Mouse (Mus musculus) midbrain, embryonic 11.5 days (tissue): ENCODE measurements around the gene Cdc14a. TPM values are rescaled to one million over a fixed set of nuclear protein-coding genes. Genes with fewer than 3 reads are reported as not detected.

Source experiments
- polyA plus RNA-seq: library from polyadenylated mRNA; unstranded; fragments of >200 nt; fragmentation: Nextera tagmentation; extraction: Ambion mirVana; gene quantifications from 2 replicates; pipeline ENCODE4 v1.2.1, GENCODE M21; 2014

The Cdc14a gene
- polyA plus RNA-seq, 1 experiment from 2014 or later = 18.2 TPM

Other genes starting within 250 kb of the Cdc14a start
- 0.05 TPM in 1 of 2 replicates, not detected in the other for gene Gpr88, start 170.5 kb downstream of the Cdc14a start, polyA plus RNA-seq
- 119 and 129 TPM in 2 replicates for gene Rtca, start 84.2 kb upstream of the Cdc14a start, polyA plus RNA-seq
- gene Dbt, start 89.0 kb upstream of the Cdc14a start, polyA plus RNA-seq = 10.5 and 14.5 TPM in 2 replicates
- gene Lrrc39, start 138.9 kb upstream of the Cdc14a start, polyA plus RNA-seq = 0.88 and 0.97 TPM in 2 replicates
- 36.0 and 37.5 TPM in 2 replicates for gene Sass6, start 170.9 kb upstream of the Cdc14a start, polyA plus RNA-seq
- gene Trmt13, start 190.6 kb upstream of the Cdc14a start, polyA plus RNA-seq = 21.1 and 23.5 TPM in 2 replicates
- gene Mfsd14a, start 238.6 kb upstream of the Cdc14a start, polyA plus RNA-seq = 88.7 and 91.6 TPM in 2 replicates